Mouse (Mus musculus) heart, embryonic 16.5 days (tissue): Measurements from ENCODE around the gene Msh4. TPM values are rescaled to one million over a fixed set of nuclear protein-coding genes. Genes with fewer than 3 reads are reported as not detected.

Source experiments
- ATAC-seq: fragments of 200-750 bp; cut with Nextera tagmentation; replicated peaks from 2 replicates; pipeline ENCODE4 v1.8.0; 2017; ENCODE audit warnings: moderate number of reproducible peaks; ENCODE audit not compliant: insufficient read depth, low FRiP score; ENCODE audit errors: extremely low read depth
- H3K27ac ChIP-seq: fragments of 300-500 bp; sonication (generic); 2 replicates; pipeline ENCODE4 v1.5.1; 2014; ENCODE audit warnings: mild to moderate bottlenecking, low read length, control low read depth, moderate library complexity
- H3K27me3 ChIP-seq: fragments of 300-500 bp; sonication (generic); 2 replicates; pipeline ENCODE4 v1.6.1; 2014; ENCODE audit warnings: low read length, mixed read lengths; ENCODE audit not compliant: control insufficient read depth, insufficient read depth
- H3K36me3 ChIP-seq: fragments of 300-500 bp; sonication (generic); 2 replicates; pipeline ENCODE4 v1.6.1; 2014; ENCODE audit not compliant: control insufficient read depth, insufficient read depth
- H3K4me1 ChIP-seq: fragments of 300-500 bp; sonication (generic); 2 replicates; pipeline ENCODE4 v1.6.1; 2014; ENCODE audit warnings: low read length, mixed read lengths; ENCODE audit not compliant: control insufficient read depth, insufficient read depth
- H3K4me2 ChIP-seq: fragments of 300-500 bp; sonication (generic); 2 replicates; pipeline ENCODE4 v1.6.1; 2014; ENCODE audit warnings: low read depth, mild to moderate bottlenecking, control low read depth, low read length
- H3K4me3 ChIP-seq: fragments of 300-500 bp; sonication (generic); 2 replicates; pipeline ENCODE4 v1.5.1; 2014; ENCODE audit warnings: mild to moderate bottlenecking, control low read depth, low read length
- H3K9ac ChIP-seq: fragments of 300-500 bp; sonication (generic); 2 replicates; pipeline ENCODE4 v1.6.1; 2014; ENCODE audit warnings: low read length, control low read depth
- H3K9me3 ChIP-seq: fragments of 300-500 bp; sonication (generic); replicated peaks from 2 replicates; pipeline ENCODE4 v1.6.1; 2016; ENCODE audit warnings: low read length; ENCODE audit not compliant: control insufficient read depth
- WGBS: fragments of 180-500 bp; shearing (Covaris S2); extraction: QIAGEN DNeasy Blood & Tissue Kit; methylation state at CpG from one replicate; pipeline ENCODE4 v1.1.7; 2014; 5-methylcytosine and 5-hydroxymethylcytosine counted together
- polyA plus RNA-seq: library from polyadenylated mRNA; unstranded; fragments of >200 nt; fragmentation: Nextera tagmentation; extraction: Ambion mirVana; gene quantifications from 2 replicates; pipeline ENCODE4 v1.2.1, GENCODE M21; 2015

Msh4 gene
- polyA plus RNA-seq, 1 experiment from 2014 or later = 0.12 TPM

DNA sequence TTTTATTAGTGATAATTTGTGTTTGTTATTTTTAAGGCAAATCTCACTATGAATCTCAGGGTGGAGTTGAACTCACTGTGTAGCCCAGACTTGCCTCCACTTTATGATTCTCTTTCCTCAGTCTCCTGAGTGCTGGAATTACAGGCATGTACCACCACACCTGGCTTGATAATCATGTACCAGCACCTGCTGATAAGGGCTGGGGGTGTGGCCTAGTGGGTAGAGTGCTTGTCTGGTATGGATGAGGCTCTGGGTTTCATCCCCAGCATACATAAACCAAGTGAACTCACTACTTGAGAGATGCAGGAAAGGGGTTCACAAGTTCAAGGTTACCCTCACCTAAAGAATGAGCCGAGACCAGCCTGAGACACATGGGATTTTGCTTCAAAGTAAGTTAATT, 4.0 kb downstream of the Msh4 start:
- H3K4me2 ChIP-seq = no peak overlapping the region
- H3K9me3 ChIP-seq = no peaks in the 10 kb centered on the region
- H3K27ac ChIP-seq = no peak overlapping the region
- H3K27me3 ChIP-seq = no peaks in the 10 kb centered on the region
- no peak overlapping the region for H3K9ac ChIP-seq
- H3K36me3 ChIP-seq = peaks cover 26% of the 10 kb centered on the region
- 64% methylated on average over 1 of the region's 1 CpGs for WGBS
- H3K4me1 ChIP-seq = peaks cover 3% of the 10 kb centered on the region; the same call in 1 of the 2 replicates
- H3K4me3 ChIP-seq = no peak overlapping the region
- no peak for ATAC-seq

DNA sequence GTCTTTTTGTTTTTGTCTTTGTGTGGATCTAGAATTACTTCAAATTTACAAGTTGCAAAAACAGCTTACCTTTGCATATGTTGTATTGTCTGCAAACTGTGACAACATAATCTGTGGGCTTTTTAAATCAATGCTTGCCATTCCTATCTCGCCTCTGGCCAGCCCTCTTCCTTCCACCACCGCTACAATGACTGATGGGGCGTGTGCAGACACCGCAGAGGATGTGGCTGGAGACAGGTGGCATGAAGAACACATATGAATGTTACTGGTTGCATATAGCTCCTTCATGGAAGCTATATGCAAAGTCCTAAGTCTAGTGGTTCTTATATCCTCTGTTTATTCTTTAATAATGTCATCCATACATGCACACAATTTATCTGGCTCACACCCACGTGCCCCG, 8.7 kb downstream of the Msh4 start:
- ATAC-seq = no peak
- H3K9ac ChIP-seq = no peak overlapping the region

GRCm38 (mm10) chr3:153895454-153895853, 10.5 kb downstream of the Msh4 start:
- Histone ChIP-seq H3K4me1 (no peaks in the 10 kb centered on the region), H3K4me3 (no peak overlapping the region), H3K27me3 (no peaks in the 10 kb centered on the region), H3K9ac (no peak overlapping the region), H3K36me3 (no peaks in the 10 kb centered on the region), H3K4me2 (no peak overlapping the region), H3K27ac (no peak overlapping the region), H3K9me3 (no peaks in the 10 kb centered on the region)
- 80% methylated on average over 3 of the region's 3 CpGs for WGBS
- ATAC-seq = peak; percentile 62; the same call in 1 of the 2 replicates

More for the DNA sequence above, 8.7 kb downstream of the Msh4 start:
- no peak overlapping the region for H3K27ac ChIP-seq
- no peak overlapping the region for H3K4me2 ChIP-seq
- no peaks in the 10 kb centered on the region for H3K36me3 ChIP-seq
- WGBS = 60% methylated on average over 6 of the region's 6 CpGs
- H3K27me3 ChIP-seq = no peaks in the 10 kb centered on the region
- H3K9me3 ChIP-seq = no peaks in the 10 kb centered on the region
- no peak overlapping the region for H3K4me3 ChIP-seq
- H3K4me1 ChIP-seq = no peaks in the 10 kb centered on the region; the same call in 1 of the 2 replicates

DNA sequence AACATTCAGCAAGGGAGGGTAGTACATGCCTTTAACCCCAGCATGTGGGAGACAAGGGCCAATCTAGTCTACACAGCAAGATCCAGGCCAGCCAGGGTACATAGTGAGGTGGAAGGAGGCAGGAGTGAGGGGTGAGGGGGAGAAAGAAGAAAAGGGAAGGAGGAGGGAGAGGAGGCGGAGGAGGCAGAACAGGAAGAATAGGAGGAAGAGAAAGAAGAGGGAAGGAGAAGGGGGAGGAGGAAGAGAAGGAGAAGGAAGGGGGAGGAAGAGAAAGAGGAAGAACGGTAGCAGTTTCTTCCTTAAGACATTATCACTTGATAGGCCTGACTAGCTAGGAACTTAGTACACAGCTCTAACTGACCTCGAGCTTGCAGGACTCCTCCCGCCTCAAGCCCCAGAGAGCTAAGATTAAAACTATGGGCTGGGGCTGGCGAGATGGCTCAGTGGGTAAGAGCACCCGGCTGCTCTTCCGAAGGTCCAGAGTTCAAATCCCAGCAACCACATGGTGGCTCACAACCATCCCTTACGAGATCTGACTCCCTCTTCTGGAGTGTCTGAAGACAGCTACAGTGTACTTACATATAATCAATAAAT, 16.7 kb downstream of the Msh4 start:
- WGBS = 80% methylated on average over 7 of the region's 8 CpGs
- H3K4me3 ChIP-seq = no peak overlapping the region
- H3K4me2 ChIP-seq = no peak overlapping the region
- no peaks in the 10 kb centered on the region for H3K36me3 ChIP-seq
- H3K27ac ChIP-seq = no peak overlapping the region
- H3K9ac ChIP-seq = no peak overlapping the region
- H3K27me3 ChIP-seq = no peaks in the 10 kb centered on the region
- no peaks in the 10 kb centered on the region for H3K4me1 ChIP-seq
- H3K9me3 ChIP-seq = no peaks in the 10 kb centered on the region
- no peak for ATAC-seq

GRCm38 (mm10) chr3:153888141-153888540, 17.8 kb downstream of the Msh4 start:
- 46% methylated on average over 6 of the region's 6 CpGs for WGBS
- Histone ChIP-seq H3K36me3 (no peaks in the 10 kb centered on the region), H3K4me1 (no peaks in the 10 kb centered on the region), H3K27ac (no peak overlapping the region), H3K9me3 (no peaks in the 10 kb centered on the region), H3K4me2 (no peak overlapping the region), H3K9ac (no peak overlapping the region), H3K27me3 (no peaks in the 10 kb centered on the region), H3K4me3 (no peak overlapping the region)
- no peak for ATAC-seq

DNA sequence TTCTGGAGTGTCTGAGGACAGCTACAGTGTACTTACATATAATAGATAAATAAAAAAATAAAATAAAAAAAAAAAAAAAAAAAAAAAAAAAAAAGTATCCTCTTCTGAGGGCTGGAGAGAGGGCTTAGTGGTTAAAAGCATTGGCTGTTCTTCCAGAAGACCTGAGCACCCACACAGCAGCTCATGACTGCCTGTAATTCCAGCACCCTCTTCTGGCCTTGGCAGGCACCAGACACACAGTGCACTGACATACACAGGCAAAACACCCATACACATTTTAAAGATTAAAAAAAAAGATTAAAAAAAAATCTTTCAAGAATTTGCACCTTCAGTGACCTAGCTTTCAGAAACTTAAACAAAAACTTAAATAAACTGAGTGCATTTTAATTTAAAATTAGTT, 19.6 kb downstream of the Msh4 start:
- no peak for ATAC-seq
- H3K9me3 ChIP-seq = no peaks in the 10 kb centered on the region
- no peaks in the 10 kb centered on the region for H3K4me1 ChIP-seq
- no peak overlapping the region for H3K4me3 ChIP-seq
- no peaks in the 10 kb centered on the region for H3K27me3 ChIP-seq
- H3K27ac ChIP-seq = no peak overlapping the region
- no peak overlapping the region for H3K9ac ChIP-seq
- no peak overlapping the region for H3K4me2 ChIP-seq
- no peaks in the 10 kb centered on the region for H3K36me3 ChIP-seq

GRCm38 (mm10) chr3:153871396-153871795, 34.5 kb downstream of the Msh4 start:
- no peak for ATAC-seq
- Histone ChIP-seq H3K9me3 (no peaks in the 10 kb centered on the region), H3K27ac (no peak overlapping the region), H3K4me1 (no peaks in the 10 kb centered on the region), H3K4me2 (no peak overlapping the region), H3K9ac (no peak overlapping the region), H3K4me3 (no peak overlapping the region), H3K36me3 (no peaks in the 10 kb centered on the region), H3K27me3 (no peaks in the 10 kb centered on the region)
- 75% methylated on average over 5 of the region's 5 CpGs for WGBS

GRCm38 (mm10) chr3:153867149-153868136, 38.5 kb downstream of the Msh4 start:
- H3K9ac ChIP-seq = no peak overlapping the region
- no peak overlapping the region for H3K4me2 ChIP-seq
- no peaks in the 10 kb centered on the region for H3K27me3 ChIP-seq
- no peaks in the 10 kb centered on the region for H3K9me3 ChIP-seq
- H3K4me3 ChIP-seq = no peak overlapping the region
- no peaks in the 10 kb centered on the region for H3K36me3 ChIP-seq
- H3K4me1 ChIP-seq = no peaks in the 10 kb centered on the region
- no peak for ATAC-seq
- no peak overlapping the region for H3K27ac ChIP-seq
- WGBS = 67% methylated on average over 14 of the region's 14 CpGs
